Mouse (Mus musculus): ENCODE measurements around the gene Tapbp.
"Not testable (repeated sequence)": the region's sequence is repeated elsewhere in the genome, so short reads cannot be mapped to it uniquely, and the experiment has no call there.

The Tapbp gene

DNA sequence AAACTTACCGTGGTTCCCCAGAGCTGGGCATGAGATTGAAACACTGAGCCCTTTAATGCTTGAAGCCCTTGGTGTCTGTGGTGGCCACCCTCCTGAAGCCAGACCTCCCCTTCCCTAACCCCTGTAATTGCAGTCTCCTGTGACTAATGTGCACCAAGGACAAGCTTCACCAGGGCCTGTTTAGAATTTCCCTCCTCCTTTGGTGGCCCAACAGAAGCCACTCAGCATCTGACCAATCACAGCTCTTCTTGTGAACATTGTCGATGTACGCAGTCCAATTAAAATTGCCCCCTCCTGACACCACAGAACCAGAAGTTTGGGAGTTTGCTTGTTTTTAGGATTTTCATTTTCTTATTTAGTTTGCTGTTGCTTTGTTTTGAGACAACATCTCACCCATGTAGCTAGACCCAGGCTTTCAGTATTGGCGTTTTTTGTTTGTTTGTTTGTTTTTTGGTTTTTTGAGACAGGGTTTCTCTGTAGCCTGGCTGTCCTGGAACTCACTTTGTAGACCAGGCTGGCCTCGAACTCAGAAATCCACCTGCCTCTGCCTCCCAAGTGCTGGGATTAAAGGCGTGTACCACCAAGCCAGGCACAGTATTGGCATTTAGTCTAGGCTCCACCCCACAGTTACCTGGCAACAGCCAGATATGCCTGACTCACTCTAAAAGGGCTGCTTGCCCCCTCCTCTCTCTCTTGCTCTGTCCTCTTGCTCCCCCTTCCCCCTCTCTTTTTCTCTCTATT is 11.6 kb upstream of the Tapbp start:
- DNase-seq (ENCODE audit: low read depth, low spot score): not testable (repeated sequence)

DNA sequence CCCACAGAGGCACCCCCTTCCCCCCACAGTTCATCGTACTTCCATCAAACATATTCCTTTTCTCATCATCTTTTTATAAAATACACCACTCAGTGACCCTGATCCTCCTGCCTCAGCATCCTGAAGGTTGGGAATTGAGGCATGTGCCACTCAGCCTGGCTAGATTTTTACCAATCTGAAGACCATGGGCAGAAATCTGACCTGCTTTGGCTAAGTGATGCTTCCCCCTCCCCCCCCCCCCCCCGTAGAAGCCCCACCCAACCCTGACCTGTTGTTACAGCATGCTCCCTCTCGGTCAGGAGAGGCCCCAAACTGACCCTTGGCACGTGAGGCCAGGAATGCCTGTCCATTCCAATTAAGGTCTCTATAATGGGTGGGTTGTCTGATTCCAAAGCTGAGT is 10.9 kb upstream of the Tapbp start, which contains the start of gene Platr17:
Gene Platr17 (plus strand): TSS at position 301 of the 400 bp plus-strand sequence.
- DNase-seq (ENCODE audit: low read depth, low spot score): not testable (repeated sequence)

GRCm38 (mm10) chr17:33908331-33909076 is 7.2 kb upstream of the Tapbp start:
- no peak for DNase-seq (ENCODE audit: low read depth, low spot score)

DNA sequence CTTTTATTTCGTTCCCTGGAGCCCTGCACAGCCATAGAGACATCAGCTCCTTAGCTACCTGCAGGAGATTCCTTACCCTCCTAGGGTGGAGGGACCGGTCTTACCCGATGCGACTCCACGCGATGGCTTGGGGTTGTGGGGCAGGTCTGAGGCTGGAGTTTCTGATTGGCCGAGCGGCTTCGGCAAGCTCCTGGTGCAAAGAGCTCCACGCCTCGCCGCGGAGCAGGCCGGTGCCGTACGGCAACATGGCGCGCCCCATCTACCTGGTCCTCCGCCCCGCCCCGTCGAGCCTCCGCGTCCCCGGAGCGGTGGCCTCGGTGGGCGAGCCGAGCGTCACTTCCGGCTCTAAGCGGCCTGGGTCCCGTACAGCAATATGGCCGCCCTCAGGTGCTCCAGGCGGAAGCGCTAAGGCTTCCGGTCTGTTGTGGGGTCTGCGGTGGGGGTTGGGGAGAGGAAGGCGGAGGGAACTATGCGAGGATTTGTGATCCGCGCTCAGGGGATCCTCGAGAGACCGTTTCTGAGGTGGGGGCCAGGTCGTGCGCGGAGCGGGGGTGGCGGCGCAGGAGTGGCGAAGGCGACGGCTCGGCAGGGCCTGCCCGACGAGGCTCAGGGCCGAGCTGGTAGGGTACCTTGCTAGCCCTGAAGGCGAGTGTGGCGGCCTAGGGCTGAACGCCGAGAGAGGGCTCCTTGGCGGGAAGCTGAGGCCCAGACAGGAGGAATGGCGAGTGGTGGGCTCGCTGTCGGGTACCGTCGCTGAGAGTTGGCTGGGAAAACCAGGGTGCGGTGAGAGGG is 6.4 kb upstream of the Tapbp start, which contains the start of gene Daxx:
Gene Daxx (plus strand): TSS at position 338 of the 792 bp plus-strand sequence.
- peak; percentile 94 for DNase-seq (ENCODE audit: low read depth, low spot score)

GRCm38 (mm10) chr17:33909869-33910250 is 5.8 kb upstream of the Tapbp start:
- DNase-seq (ENCODE audit: low read depth, low spot score): no peak

DNA sequence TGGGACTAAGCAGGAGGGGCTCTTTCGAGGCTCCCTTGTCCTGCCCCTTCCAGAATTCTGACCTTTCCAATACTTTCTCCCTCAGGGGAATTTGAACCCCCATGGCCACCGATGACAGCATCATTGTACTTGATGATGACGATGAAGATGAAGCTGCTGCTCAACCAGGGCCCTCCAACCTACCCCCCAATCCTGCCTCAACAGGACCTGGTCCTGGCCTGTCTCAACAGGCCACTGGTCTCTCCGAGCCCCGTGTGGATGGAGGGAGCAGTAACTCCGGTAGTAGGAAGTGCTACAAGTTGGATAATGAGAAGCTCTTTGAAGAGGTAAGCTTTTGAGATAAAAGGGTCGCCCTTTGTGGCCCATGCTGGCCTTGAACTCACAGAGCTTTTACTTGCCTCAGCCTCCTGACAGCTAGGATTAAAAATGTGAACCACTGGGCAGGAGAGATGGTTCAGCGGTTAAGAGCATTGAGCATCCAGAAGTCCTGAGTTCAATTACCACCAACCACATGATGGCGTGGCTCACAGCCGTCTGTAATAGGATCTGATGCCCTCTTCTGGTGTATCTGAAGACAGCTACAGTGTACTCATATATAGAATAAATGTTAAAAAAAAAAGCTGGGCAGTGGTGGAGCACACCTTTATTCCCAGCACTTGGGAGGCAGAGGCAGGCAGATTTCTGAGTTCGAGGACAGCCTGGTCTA is 5.2 kb upstream of the Tapbp start:
- no peak for DNase-seq (ENCODE audit: low read depth, low spot score)

DNA sequence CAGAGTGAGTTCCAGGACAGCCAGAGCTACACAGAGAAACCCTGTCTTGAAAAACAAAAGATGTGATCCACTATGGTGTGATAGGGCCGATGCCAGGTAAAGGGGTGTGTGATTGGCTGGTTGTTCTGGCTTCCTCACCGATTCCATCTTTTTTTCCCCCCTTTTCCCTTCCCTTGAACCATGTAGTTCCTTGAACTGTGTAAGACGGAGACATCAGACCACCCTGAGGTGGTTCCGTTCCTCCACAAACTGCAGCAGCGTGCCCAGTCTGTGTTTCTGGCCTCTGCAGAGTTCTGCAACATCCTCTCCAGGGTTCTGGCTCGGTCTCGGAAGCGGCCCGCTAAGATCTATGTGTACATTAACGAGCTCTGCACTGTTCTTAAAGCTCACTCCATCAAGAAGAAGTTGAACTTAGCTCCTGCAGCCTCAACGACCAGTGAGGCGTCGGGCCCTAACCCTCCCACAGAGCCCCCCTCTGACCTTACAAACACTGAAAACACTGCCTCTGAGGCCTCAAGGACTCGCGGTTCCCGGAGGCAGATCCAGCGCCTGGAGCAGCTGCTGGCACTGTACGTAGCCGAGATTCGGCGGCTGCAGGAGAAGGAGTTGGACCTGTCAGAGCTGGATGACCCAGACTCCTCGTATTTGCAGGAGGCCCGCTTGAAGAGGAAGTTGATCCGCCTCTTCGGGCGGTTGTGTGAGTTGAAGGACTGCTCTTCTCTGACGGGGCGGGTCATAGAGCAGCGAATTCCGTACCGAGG is 4.5 kb upstream of the Tapbp start:
- no peak for DNase-seq (ENCODE audit: low read depth, low spot score)

DNA sequence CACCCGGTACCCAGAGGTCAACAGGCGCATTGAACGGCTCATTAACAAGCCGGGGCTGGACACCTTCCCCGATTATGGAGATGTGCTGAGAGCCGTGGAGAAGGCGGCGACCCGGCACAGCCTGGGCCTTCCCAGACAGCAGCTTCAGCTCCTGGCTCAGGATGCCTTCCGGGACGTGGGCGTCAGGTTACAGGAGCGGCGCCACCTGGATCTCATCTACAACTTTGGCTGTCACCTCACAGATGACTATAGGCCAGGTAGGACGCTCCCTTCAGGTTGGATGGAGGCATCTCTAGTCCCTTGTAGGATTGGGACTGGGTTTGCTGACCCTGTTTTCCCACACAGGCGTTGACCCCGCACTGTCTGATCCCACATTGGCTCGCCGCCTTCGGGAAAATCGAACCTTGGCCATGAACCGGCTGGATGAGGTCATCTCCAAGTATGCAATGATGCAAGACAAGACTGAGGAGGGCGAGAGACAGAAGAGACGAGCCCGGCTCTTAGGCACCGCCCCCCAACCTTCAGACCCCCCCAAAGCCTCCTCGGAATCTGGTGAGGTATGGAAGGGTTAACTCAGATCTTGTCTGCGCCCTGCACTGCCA is 3.8 kb upstream of the Tapbp start:
- no peak for DNase-seq (ENCODE audit: low read depth, low spot score)

- no peak for DNase-seq (ENCODE audit: low read depth, low spot score)
These were observed 2.4 kb upstream of the Tapbp start for GRCm38 (mm10) chr17:33913264-33913663.

DNA sequence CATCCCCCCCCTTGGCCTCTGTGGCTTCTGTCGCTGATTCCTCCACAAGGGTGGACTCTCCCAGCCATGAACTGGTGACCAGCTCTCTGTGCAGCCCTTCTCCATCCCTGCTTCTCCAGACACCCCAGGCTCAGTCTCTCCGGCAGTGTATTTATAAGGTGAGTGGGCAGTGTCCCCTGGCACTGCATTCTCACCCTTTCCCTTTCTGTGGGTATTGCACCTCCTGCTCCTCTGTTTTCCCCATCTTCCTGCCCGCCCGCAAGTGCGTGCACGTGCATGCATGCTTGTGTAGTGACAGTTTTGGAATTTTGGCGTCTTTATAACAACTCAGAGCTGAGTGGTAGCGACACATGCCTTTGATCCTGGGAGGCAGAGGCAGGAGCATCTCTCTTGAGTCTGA is 1.8 kb upstream of the Tapbp start:
- DNase-seq (ENCODE audit: low read depth, low spot score): no peak

DNA sequence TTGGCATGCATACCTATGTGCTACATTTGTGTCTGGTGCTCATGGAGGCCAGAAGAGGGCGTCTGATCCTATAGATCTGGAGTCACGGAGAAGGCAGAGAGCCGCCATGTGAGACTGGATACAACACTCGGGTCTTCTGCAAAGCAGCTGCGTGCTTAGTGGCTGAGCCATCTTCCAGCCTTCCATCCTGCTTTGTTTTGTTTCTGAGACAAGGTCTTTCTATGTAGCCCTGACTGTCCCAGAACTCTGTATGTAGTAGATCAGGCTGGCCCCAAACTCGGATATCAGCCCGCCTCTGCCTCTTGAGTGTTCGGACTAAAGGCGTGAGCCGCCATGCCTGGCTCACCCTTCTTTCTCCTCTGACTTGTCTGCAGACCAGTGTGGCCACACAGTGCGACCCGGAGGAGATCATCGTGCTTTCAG is 719 bp upstream of the Tapbp start:
- no peak for DNase-seq (ENCODE audit: low read depth, low spot score)

- no peak for DNase-seq (ENCODE audit: low read depth, low spot score)
These were observed 595 bp downstream of the Tapbp start for GRCm38 (mm10) chr17:33916294-33916693.

DNA sequence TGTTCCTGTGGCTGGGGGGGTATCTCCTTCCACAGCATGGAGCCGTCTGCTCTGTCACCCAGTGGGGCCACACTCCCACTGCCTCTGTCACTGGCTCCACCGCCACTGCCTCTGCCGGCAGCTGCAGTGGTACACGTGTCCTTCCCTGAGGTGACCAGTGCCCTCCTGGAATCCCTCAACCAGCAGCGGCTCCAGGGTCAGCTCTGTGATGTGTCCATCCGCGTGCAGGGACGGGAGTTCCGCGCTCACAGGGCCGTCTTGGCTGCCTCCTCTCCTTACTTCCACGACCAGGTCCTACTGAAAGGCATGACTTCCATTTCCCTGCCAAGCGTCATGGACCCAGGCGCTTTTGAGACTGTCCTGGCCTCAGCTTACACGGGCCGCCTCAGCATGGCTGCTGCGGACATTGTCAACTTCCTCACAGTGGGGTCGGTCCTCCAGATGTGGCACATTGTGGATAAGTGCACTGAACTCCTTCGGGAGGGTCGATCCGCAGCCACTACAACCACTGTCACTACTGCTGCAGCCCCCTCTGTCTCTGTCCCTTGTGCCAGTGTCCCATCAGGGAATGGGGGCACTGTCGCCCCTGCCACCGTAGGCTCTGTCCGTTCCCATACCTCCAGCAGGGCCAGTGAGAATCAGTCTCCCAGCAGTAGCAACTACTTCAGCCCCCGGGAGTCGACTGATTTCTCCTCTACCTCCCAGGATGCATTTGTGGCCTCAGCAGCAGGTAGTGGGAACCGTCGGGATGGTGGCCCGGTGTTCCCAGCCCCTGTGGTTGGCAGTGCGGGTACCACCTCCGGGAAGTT is 1.4 kb downstream of the Tapbp start:
- no peak for DNase-seq (ENCODE audit: low read depth, low spot score)

DNA sequence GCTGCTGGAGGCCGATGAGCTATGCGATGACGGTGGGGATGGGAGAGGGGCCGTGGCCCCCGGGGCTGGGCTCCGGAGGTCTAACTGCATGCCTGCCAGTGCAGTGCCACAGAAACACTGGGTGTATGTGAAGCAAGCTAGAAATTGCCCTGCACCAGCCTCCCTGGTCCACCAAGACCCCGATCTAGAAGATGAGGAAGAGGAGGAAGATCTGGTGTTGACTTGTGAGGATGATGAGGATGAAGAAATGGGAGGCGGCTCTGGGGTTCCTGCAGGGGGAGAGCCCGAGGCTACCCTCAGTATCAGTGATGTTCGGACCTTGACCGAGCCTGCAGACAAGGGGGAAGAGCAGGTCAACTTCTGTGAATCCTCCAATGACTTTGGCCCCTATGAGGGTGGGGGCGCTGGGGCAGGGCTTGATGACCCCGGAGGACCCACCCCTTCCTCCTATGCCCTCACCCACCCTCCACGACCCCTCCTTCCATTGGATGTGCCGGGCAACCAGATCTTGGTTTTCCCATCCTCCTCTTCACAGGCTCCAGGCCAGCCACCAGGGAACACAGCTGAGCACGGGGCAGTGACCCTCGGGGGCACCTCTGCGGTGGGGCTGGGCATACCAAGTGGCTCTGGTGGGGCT is 2.1 kb downstream of the Tapbp start:
- no peak for DNase-seq (ENCODE audit: low read depth, low spot score)

GRCm38 (mm10) chr17:33918293-33919203 is 2.8 kb downstream of the Tapbp start:
- no peak for DNase-seq (ENCODE audit: low read depth, low spot score)

DNA sequence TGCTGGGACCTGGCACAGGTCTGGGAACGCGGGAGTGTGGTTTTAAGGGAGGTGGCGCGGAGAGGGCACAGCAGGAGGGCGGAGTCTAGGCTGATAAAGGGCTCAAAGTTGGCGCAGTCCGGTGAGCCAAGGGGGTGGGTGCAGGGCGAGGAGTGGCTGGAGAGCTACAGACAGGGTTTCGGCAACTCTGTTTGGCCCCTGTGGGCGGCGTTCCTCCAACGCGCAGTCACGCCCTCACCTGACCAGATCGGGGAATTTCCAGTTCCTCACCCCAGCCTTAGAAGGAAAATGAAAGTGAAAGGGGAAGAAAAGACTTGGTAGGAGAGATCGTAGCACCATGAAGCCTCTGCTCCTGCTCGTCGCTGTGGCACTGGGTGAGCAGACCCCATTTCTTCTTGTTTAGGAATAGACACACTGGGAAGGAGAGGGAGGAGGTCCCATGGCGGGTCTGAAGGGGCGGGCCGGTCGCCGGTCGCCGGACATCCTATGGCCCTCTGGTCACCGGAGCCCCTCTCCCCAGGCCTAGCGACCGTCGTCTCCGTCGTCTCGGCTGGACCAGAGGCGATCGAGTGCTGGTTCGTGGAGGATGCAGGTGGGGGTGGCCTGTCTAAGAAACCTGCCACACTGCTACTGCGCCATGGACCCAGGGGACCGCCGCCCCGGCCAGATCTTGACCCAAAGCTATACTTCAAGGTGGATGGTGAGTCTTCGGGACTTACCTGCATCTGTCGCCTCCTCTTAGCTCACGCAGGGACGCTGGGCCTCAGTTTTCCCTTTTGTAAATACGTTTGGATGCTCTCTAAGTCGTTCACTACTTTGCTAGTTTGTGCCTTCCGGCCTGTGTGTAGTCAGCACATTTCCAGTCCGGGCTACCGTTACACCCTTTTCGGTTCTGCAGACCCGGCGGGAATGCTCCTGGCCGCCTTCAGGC is 3.9 kb downstream of the Tapbp start:
- DNase-seq (ENCODE audit: low read depth, low spot score): no peak
